Comparison of ENCODE assay signal across 8 mouse cellular contexts in the genomic region with DNA sequence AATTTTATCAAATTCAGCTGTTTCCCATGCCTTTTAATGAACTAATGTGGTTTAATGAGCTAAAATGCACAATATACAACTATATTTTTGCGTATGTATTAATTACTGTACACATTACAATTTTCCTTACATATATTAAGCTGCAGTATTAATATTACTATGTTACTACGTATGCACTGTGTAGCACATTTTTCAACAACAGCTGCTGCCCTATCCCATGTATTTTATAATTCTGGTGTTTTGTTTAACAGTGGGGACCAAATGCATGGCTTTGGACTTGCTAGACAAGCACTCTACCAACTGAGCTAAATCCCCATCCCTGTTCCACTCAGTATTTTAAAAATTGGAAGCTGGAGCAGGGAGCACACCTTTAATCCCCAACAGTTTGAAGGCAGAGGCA. TPM values are rescaled to one million over a fixed set of nuclear protein-coding genes. Genes with fewer than 3 reads are reported as not detected.
A peak's percentile ranks its signal among the peaks of the same experiment; 100 is the strongest.
DNase-seq lines count a peak whose midpoint lies in the region; ATAC-seq and TF ChIP-seq lines count a peak whose summit lies in the region.

No protein-coding gene starts in this region.

- no peak for TF ChIP-seq RAD21 in CH12.LX (IDR thresholded peaks at IDR 0.05; ENCODE audit: low read depth, low read length)

- in situ Hi-C loops in CH12.LX (cut with MboI; ENCODE audit: low pct_ligation_motif_present, low pct_unique_long_range_greater_than_20kb, low sequenced_read_pairs): loop anchor here (5.0 kb wide), 1 partner anchor 43 kb away; no protein-coding TSS in a partner anchor

- no peak for DNase-seq in heart, embryonic 10.5 days (ENCODE audit: low spot score)
- no peak for DNase-seq in heart, adult 11 months
- DNase-seq in CH12.LX (ENCODE audit: extremely low read depth): no peak
- DNase-seq in urinary bladder, postnatal 14 days (ENCODE audit: low spot score): no peak
- DNase-seq in gastrocnemius, postnatal 25 days: no peak
- no peak for DNase-seq in adrenal gland, adult 18-20 months (ENCODE audit: low spot score in 2 of 2)

- no peak for TF ChIP-seq POLR2A in CH12.LX (IDR thresholded peaks at IDR 0.05; ENCODE audit: low read depth, low read length)

- peak overlapping the region; percentile 84; the same call in 1 of the 2 replicates for H3K9ac ChIP-seq in CH12.LX (ENCODE audit: insufficient read depth, low read depth)
- peak overlapping the region; percentile 71 for H3K9ac ChIP-seq in forebrain, embryonic 15.5 days (replicated peaks)
- 0 out of 2 replicates have a peak overlapping the region, but pooled peaks have one; percentile 71 for H3K9ac ChIP-seq in liver, embryonic 15.5 days

- peak; percentile 55 for ATAC-seq in forebrain, embryonic 15.5 days (replicated peaks)
- no peak for ATAC-seq in liver, embryonic 15.5 days (ENCODE audit: insufficient read depth)

- 0 out of 2 replicates have a peak, but pooled peaks cover 7% of the 10 kb centered on the region for H3K4me1 ChIP-seq in heart, embryonic 10.5 days
- H3K4me1 ChIP-seq in CH12.LX (ENCODE audit: control insufficient read depth in 1 of 2, insufficient read depth in 2 of 2): peaks cover 0 to 22% of the 10 kb centered on the region in 2 experiments; a peak in 2 of 4 replicates
- H3K4me1 ChIP-seq in forebrain, embryonic 15.5 days: peaks cover 15% of the 10 kb centered on the region
- H3K4me1 ChIP-seq in liver, embryonic 15.5 days (replicated peaks): peaks cover 9% of the 10 kb centered on the region

- H3K27ac ChIP-seq in heart, embryonic 10.5 days: peak overlapping the region; percentile 97
- no peak overlapping the region for H3K27ac ChIP-seq in CH12.LX (ENCODE audit: insufficient read depth, low read depth)
- H3K27ac ChIP-seq in forebrain, embryonic 15.5 days (replicated peaks): peak overlapping the region; percentile 80; the same call in 1 of the 2 replicates
- H3K27ac ChIP-seq in liver, embryonic 15.5 days (replicated peaks): no peak overlapping the region

- no peak for TF ChIP-seq EP300 in CH12.LX (IDR thresholded peaks at IDR 0.05; ENCODE audit: low read length)

- H3K9me3 ChIP-seq in heart, embryonic 10.5 days: no peaks in the 10 kb centered on the region
- no peaks in the 10 kb centered on the region for H3K9me3 ChIP-seq in CH12.LX (replicated peaks; ENCODE audit: low read length)
- no peaks in the 10 kb centered on the region for H3K9me3 ChIP-seq in forebrain, embryonic 15.5 days
- no peaks in the 10 kb centered on the region for H3K9me3 ChIP-seq in liver, embryonic 15.5 days (replicated peaks)

- TF ChIP-seq CTCF in CH12.LX (conservative IDR thresholded peaks at IDR 0.05 in 1 of 2, IDR thresholded peaks at IDR 0.05 in 1 of 2; ENCODE audit: low read depth in 2 of 2, low read length in 2 of 2): no peak

- H3K36me3 ChIP-seq in heart, embryonic 10.5 days: no peaks in the 10 kb centered on the region
- peaks cover 0 to 7% of the 10 kb centered on the region in 2 experiments for H3K36me3 ChIP-seq in CH12.LX (replicated peaks in 1 of 2; ENCODE audit: control insufficient read depth in 1 of 2, insufficient read depth in 1 of 2, low read length in 1 of 2)
- no peaks in the 10 kb centered on the region for H3K36me3 ChIP-seq in forebrain, embryonic 15.5 days
- H3K36me3 ChIP-seq in liver, embryonic 15.5 days (replicated peaks): no peaks in the 10 kb centered on the region

- H3K4me2 ChIP-seq in CH12.LX (ENCODE audit: insufficient read depth, low read depth, poor library complexity, severe bottlenecking): no peak overlapping the region; the same call in 1 of the 2 replicates
- H3K4me2 ChIP-seq in forebrain, embryonic 15.5 days (replicated peaks): peak overlapping the region; percentile 64
- H3K4me2 ChIP-seq in liver, embryonic 15.5 days: peak overlapping the region; percentile 86

- 46% methylated on average over 2 of the region's 2 CpGs for WGBS in heart, embryonic 10.5 days
- 39% methylated on average over 2 of the region's 2 CpGs for WGBS in forebrain, embryonic 15.5 days
- WGBS in liver, embryonic 15.5 days (ENCODE audit: insufficient replicate concordance): 37% methylated on average over 2 of the region's 2 CpGs

- H3K4me3 ChIP-seq in heart, embryonic 10.5 days: peak overlapping the region; percentile 94
- peak overlapping the region; percentile 49 to 80 (median 80) for H3K4me3 ChIP-seq in CH12.LX (replicated peaks in 1 of 3; ENCODE audit: low read depth in 2 of 3, low read length in 2 of 3, poor library complexity in 1 of 3)
- peak overlapping the region; percentile 64 for H3K4me3 ChIP-seq in forebrain, embryonic 15.5 days
- peak overlapping the region; percentile 80 for H3K4me3 ChIP-seq in liver, embryonic 15.5 days (replicated peaks)

- no peaks in the 10 kb centered on the region for H3K27me3 ChIP-seq in heart, embryonic 10.5 days (ENCODE audit: insufficient read depth, poor library complexity, severe bottlenecking)
- peaks cover 26% of the 10 kb centered on the region for H3K27me3 ChIP-seq in CH12.LX (replicated peaks)
- H3K27me3 ChIP-seq in forebrain, embryonic 15.5 days: no peaks in the 10 kb centered on the region
- H3K27me3 ChIP-seq in liver, embryonic 15.5 days: 0 out of 2 replicates have a peak, but pooled peaks cover 4% of the 10 kb centered on the region

- dilution Hi-C loops in CH12.LX (cut with MboI; ENCODE audit: extremely low pct_ligation_motif_present, extremely low pct_unique_long_range_greater_than_20kb, low sequenced_read_pairs): no loop called here

- H3K79me2 ChIP-seq in CH12.LX (replicated peaks; ENCODE audit: control insufficient read depth, extremely low read depth, insufficient read depth, poor library complexity, severe bottlenecking): peaks cover 21% of the 10 kb centered on the region

TF ChIP-seq in CH12.LX, 34 proteins besides CTCF, POLR2A, EP300 and RAD21:
- TF ChIP-seq TBP (conservative IDR thresholded peaks at IDR 0.05; ENCODE audit: low read depth, low read length): 0 out of 2 replicates have a peak, but pooled peaks have one; percentile 0
- TF ChIP-seq ETS1 (conservative IDR thresholded peaks at IDR 0.05; ENCODE audit: low read depth, low read length): no peak
- no peak for TF ChIP-seq GABPA (IDR thresholded peaks at IDR 0.05; ENCODE audit: insufficient replicate concordance, low read depth, low read length)
- TF ChIP-seq MYC (IDR thresholded peaks at IDR 0.05; ENCODE audit: low read depth, low read length): no peak

RNA-seq across cellular contexts. Expression of a gene that starts 3.6 kb away (rescaled TPM):
- 39.7 and 46.9 TPM in 2 replicates for polyA plus RNA-seq in heart, embryonic 10.5 days (2016; fragmentation: Nextera tagmentation; extraction: Ambion mirVana)
- total RNA-seq in CH12.LX (2012; rRNA removed) (30.7 and 37.1 TPM in 2 replicates), CH12.LX (2014; rRNA removed) (53.1 and 53.3 TPM in 2 replicates)
- 41.4 and 50.1 TPM in 2 replicates for polyA plus RNA-seq in CH12.LX (2012; ENCODE audit: insufficient read length, low read depth)
- polyA plus RNA-seq in forebrain, embryonic 15.5 days (2015; fragmentation: Nextera tagmentation; extraction: Ambion mirVana): 38.6 and 40.3 TPM in 2 replicates
- 11.5 and 12.8 TPM in 2 replicates for polyA plus RNA-seq in liver, embryonic 15.5 days (2015; fragmentation: Nextera tagmentation; extraction: Ambion mirVana)
- total RNA-seq in gastrocnemius, postnatal 25 days (2021): 10 to 100 TPM; 20.5 to 25.2 TPM
- total RNA-seq in adrenal gland, adult 18-20 months (2021): 10 to 100 TPM; 32.3 to 46.1 TPM

Comparison
In these comparisons a context has a peak if more than half of its experiments do, and no peak if none do; other contexts are left out.
1. H3K27ac ChIP-seq: peak in heart, embryonic 10.5 days (single experiment) and forebrain, embryonic 15.5 days (single experiment); none in CH12.LX (single experiment) and liver, embryonic 15.5 days (single experiment).
2. Peak in every context shown above with its lines, with median percentiles within 50 percentile points of each other: H3K4me3 ChIP-seq and H3K9ac ChIP-seq.